Comparison of ENCODE assay signal across 8 mouse cellular contexts in genomic region chr1:154120693-154121092, GRCm38 (mm10).
DNase-seq lines count a peak whose midpoint lies in the region; ATAC-seq and TF ChIP-seq lines count a peak whose summit lies in the region.

No protein-coding gene starts in this region.

- DNase-seq in layer of hippocampus, adult 11-12 months (ENCODE audit: low spot score): peak; percentile 61
- no peak for DNase-seq in layer of hippocampus, adult 9-11 months
- DNase-seq in adrenal gland, postnatal 25 days: peak; percentile 85
- peak; percentile 28 for DNase-seq in kidney, postnatal 0 days (ENCODE audit: low spot score)
- DNase-seq in ovary, adult 18-20 months (ENCODE audit: low spot score): peak; percentile 89
- no peak for DNase-seq in spleen, postnatal 14 days (ENCODE audit: low spot score in 2 of 2)

- no peaks in the 10 kb centered on the region for H3K36me3 ChIP-seq in embryonic facial prominence, embryonic 15.5 days
- no peaks in the 10 kb centered on the region for H3K36me3 ChIP-seq in kidney, postnatal 0 days (ENCODE audit: insufficient read depth, low read length)
- H3K36me3 ChIP-seq in midbrain, embryonic 16.5 days (ENCODE audit: control insufficient read depth, insufficient read depth, low read length): no peaks in the 10 kb centered on the region

- no peak overlapping the region for H3K4me3 ChIP-seq in embryonic facial prominence, embryonic 15.5 days (replicated peaks)
- H3K4me3 ChIP-seq in kidney, postnatal 0 days (replicated peaks; ENCODE audit: low read depth, low read length): no peak overlapping the region
- H3K4me3 ChIP-seq in midbrain, embryonic 16.5 days (ENCODE audit: low read depth, low read length): no peak overlapping the region

- H3K4me2 ChIP-seq in embryonic facial prominence, embryonic 15.5 days (replicated peaks): no peak overlapping the region
- no peak overlapping the region for H3K4me2 ChIP-seq in kidney, postnatal 0 days (ENCODE audit: low read length)
- H3K4me2 ChIP-seq in midbrain, embryonic 16.5 days (ENCODE audit: low read length): no peak overlapping the region

- no peak for TF ChIP-seq CTCF in kidney, postnatal 0 days (IDR thresholded peaks at IDR 0.05; ENCODE audit: low read depth)

- no peaks in the 10 kb centered on the region for H3K9me3 ChIP-seq in embryonic facial prominence, embryonic 15.5 days (replicated peaks)
- no peaks in the 10 kb centered on the region for H3K9me3 ChIP-seq in kidney, postnatal 0 days (replicated peaks; ENCODE audit: low read length)
- H3K9me3 ChIP-seq in midbrain, embryonic 16.5 days (replicated peaks; ENCODE audit: control insufficient read depth, low read length, poor library complexity, severe bottlenecking): no peaks in the 10 kb centered on the region

- H3K27ac ChIP-seq in embryonic facial prominence, embryonic 15.5 days (replicated peaks): peak overlapping the region; percentile 58; the same call in 1 of the 2 replicates
- H3K27ac ChIP-seq in kidney, postnatal 0 days: no peak overlapping the region
- H3K27ac ChIP-seq in midbrain, embryonic 16.5 days (ENCODE audit: low read length): no peak overlapping the region

- ATAC-seq in embryonic facial prominence, embryonic 15.5 days (ENCODE audit: insufficient number of reproducible peaks, low FRiP score, low TSS enrichment, low read depth): peak; percentile 72
- ATAC-seq in kidney, postnatal 0 days (replicated peaks; ENCODE audit: low FRiP score, low read depth): no peak
- no peak for ATAC-seq in midbrain, embryonic 16.5 days

- H3K27me3 ChIP-seq in embryonic facial prominence, embryonic 15.5 days: no peaks in the 10 kb centered on the region
- H3K27me3 ChIP-seq in kidney, postnatal 0 days (ENCODE audit: insufficient read depth, low read length): no peaks in the 10 kb centered on the region
- H3K27me3 ChIP-seq in midbrain, embryonic 16.5 days (ENCODE audit: control insufficient read depth, insufficient read depth, low read depth, low read length): no peaks in the 10 kb centered on the region

- 5% methylated on average over 1 of the region's 1 CpGs for WGBS in embryonic facial prominence, embryonic 15.5 days
- 14% methylated on average over 1 of the region's 1 CpGs for WGBS in kidney, postnatal 0 days
- 37% methylated on average over 1 of the region's 1 CpGs for WGBS in midbrain, embryonic 16.5 days

- H3K9ac ChIP-seq in embryonic facial prominence, embryonic 15.5 days: no peak overlapping the region
- H3K9ac ChIP-seq in kidney, postnatal 0 days (ENCODE audit: low read depth, low read length): no peak overlapping the region
- H3K9ac ChIP-seq in midbrain, embryonic 16.5 days (ENCODE audit: low read depth, low read length): no peak overlapping the region

- H3K4me1 ChIP-seq in embryonic facial prominence, embryonic 15.5 days: peaks cover 35% of the 10 kb centered on the region
- peaks cover 7% of the 10 kb centered on the region for H3K4me1 ChIP-seq in kidney, postnatal 0 days (replicated peaks; ENCODE audit: insufficient read depth, low read length)
- peaks cover 3% of the 10 kb centered on the region; the same call in 1 of the 2 replicates for H3K4me1 ChIP-seq in midbrain, embryonic 16.5 days (ENCODE audit: control insufficient read depth, insufficient read depth, low read length)

Comparison
In these comparisons a context has a peak if more than half of its experiments do, and no peak if none do; other contexts are left out.
1. DNase-seq: peak in layer of hippocampus, adult 11-12 months (single experiment), adrenal gland, postnatal 25 days (single experiment), kidney, postnatal 0 days (single experiment) and ovary, adult 18-20 months (single experiment); none in layer of hippocampus, adult 9-11 months (single experiment) and spleen, postnatal 14 days (0 of 2).